Mouse (Mus musculus) CH12.LX (cell line): ENCODE data around the gene Ank.

Experiments
- CHD2 ChIP-seq: IDR thresholded peaks from 2 replicates; pipeline ENCODE4 v1.6.1; 2011; ENCODE audit warnings: low read length, improper control_type of control experiment
- CTCF ChIP-seq, 2 experiments: IDR thresholded peaks in 1 of 2; conservative IDR thresholded peaks in 1 of 2; 2 replicates each; pipeline ENCODE4 v1.5.1; 2011 to 2012; ENCODE audit warnings: low read depth in 2 of 2, low read length in 2 of 2, improper control_type of control experiment in 1 of 2, inconsistent platforms in 1 of 2, mild to moderate bottlenecking in 1 of 2, moderate library complexity in 1 of 2
- ELF1 ChIP-seq: IDR thresholded peaks from 2 replicates; pipeline ENCODE4 v1.6.1; 2014; ENCODE audit warnings: low read depth, mild to moderate bottlenecking, inconsistent platforms, low read length, improper control_type of control experiment
- EP300 ChIP-seq: IDR thresholded peaks from 2 replicates; pipeline ENCODE4 v1.6.1; 2011; ENCODE audit warnings: low read length, improper control_type of control experiment
- GABPA ChIP-seq: IDR thresholded peaks from 2 replicates; pipeline ENCODE4 v1.6.1; 2012; ENCODE audit warnings: low read depth, low read length, improper control_type of control experiment, inconsistent platforms; ENCODE audit not compliant: insufficient replicate concordance
- HCFC1 ChIP-seq: IDR thresholded peaks from 2 replicates; pipeline ENCODE4 v1.6.1; 2012; ENCODE audit warnings: low read depth, mild to moderate bottlenecking, inconsistent platforms, low read length, improper control_type of control experiment
- MAX ChIP-seq: IDR thresholded peaks from 2 replicates; pipeline ENCODE4 v1.6.1; 2011; ENCODE audit warnings: low read length, improper control_type of control experiment
- SIN3A ChIP-seq: IDR thresholded peaks from 2 replicates; pipeline ENCODE4 v1.6.1; 2012; ENCODE audit warnings: low read length, improper control_type of control experiment, inconsistent platforms
- TCF12 ChIP-seq: IDR thresholded peaks from 2 replicates; pipeline ENCODE4 v1.6.1; 2014; ENCODE audit warnings: low read depth, mild to moderate bottlenecking, inconsistent platforms, low read length, improper control_type of control experiment
- USF1 ChIP-seq: IDR thresholded peaks from 2 replicates; pipeline ENCODE4 v1.6.1; 2014; ENCODE audit warnings: low read depth, mild to moderate bottlenecking, inconsistent platforms, low read length, improper control_type of control experiment
- USF2 ChIP-seq: conservative IDR thresholded peaks from 2 replicates; pipeline ENCODE4 v1.6.1; 2011; ENCODE audit warnings: low read depth, low read length, improper control_type of control experiment

GRCm38 (mm10) chr15:27461336-27462245 is 4.9 kb upstream of the Ank start:
- TF ChIP-seq TCF12 (no peak), SIN3A (no peak), MAX (no peak), CTCF (conservative IDR thresholded peaks at IDR 0.05 in 1 of 2, IDR thresholded peaks at IDR 0.05 in 1 of 2; ENCODE audit: low read depth in 2 of 2, low read length in 2 of 2) (no peak), GABPA (no peak), USF1 (no peak), HCFC1 (no peak), ELF1 (no peak), USF2 (no peak), EP300 (no peak), CHD2 (no peak)
